Mouse (Mus musculus): ENCODE measurements at regions not wholly inside any gene's neighbourhood (a gene's known extent, or its start where the extent isn't known, plus 50 kb on each side); places are given as distances from the start of the nearest gene placed in this dataset.

DNA sequence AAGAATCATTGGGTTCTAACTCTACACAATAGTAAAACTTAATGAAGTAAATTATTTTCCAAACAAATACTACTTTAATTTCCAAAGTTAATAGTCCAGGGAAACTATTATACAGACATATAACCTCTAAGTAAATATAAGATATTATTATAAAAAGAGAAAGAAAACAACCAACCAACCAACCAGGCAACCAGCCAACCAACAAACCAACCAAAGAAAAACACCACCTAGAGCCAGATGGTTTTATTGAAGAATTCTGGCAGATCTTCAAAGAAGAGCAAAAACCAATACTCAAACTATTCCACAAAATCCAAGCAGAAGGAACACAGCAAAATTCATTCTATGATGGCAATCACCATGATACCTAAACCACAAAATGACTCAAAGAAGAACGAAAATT, 1418.0 kb upstream of the Pabpc4l start:
- peak in 1 of 2 experiments; percentile 11 for DNase-seq

DNA sequence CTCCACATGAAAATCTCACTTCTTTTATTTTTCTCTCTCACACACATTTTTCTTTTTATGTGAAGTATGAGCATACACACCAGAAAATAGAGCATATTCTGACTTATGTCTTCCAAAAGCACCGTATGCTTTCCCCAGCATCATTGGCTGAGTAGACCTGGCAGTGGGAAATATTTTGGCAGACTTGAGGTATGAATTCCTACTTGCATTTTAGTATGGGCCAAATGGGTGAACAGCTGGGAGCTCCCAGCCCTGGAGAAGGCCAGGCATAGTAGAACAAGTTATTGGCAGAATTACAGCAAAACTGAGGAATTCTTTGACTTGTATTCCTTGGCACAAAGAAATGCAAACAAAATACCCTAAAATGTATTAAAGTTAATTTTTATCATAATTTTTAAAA, 1415.6 kb upstream of the Pabpc4l start:
- peak; percentile 22 to 25 for DNase-seq

DNA sequence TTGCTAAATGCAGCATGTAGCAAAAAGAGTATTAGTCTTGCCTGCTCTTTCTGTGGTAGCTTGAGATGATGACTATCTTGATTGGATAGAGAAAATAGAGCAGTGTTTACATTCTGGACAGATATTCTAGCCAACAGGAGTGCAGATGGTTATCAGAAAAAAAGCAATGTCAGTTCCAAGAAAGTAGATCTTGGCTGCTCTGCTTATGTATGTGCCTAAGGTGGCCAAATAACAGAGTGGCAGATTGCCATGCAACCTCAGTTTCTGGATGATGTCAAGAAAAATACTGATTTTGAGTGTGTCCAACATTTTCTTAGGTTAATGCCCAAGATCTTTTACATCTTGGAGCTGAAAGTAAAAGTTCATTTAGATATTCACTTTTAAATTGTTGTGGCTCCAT, 1397.6 kb upstream of the Pabpc4l start:
- peak; percentile 3 to 10 for DNase-seq

DNA sequence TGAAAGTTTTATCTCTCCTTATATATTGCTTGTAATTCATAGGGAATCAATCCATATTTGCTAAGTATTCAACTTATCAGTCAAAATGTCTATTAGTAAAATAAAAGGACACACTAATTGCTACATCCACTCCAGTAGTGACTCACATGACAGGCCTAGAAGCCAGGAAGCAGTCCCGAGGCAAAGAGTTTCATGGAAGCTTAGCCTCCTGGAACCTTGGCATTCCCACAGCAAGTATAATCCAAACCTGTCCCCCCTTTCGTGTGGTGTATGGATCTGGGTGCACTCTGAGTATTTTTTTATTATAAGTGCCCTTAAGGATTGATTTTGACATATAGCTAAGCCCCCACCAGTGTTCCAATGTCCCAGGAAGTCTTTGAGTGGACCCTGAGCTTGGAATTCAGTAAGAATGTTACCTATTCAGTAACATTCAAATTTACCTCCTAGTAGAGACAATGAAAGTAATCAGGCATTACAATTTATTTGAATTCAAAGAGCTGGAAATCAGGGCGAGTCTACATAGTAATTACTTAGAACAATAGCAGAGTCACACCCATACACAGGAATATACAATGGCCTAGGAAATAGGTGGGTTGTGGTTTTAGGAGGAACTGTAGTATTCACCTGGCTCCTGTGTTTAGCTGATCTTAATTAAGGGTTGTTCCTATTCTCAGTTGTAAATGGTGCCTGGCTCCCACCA, 1388.7 kb upstream of the Pabpc4l start:
- no peak for DNase-seq

DNA sequence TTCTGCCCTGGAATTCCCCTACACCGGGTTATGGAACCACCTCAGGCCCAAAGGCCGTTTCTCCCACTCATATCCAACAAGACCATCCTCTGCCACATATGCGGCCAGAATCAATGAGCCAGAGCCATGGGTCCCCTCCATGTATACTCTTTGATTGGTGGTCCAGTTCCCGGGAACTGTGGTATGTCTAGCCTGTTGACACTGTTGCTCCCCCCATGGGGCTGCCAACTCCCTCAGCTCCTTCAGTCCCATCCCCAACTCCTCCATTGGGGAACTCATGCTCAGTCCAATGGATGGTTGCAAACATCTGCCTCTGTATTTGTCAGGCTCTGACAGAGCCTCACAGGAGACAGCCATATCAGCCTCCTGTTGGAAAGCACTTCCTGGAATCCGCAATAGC, 1370.3 kb upstream of the Pabpc4l start:
- no peak for DNase-seq

DNA sequence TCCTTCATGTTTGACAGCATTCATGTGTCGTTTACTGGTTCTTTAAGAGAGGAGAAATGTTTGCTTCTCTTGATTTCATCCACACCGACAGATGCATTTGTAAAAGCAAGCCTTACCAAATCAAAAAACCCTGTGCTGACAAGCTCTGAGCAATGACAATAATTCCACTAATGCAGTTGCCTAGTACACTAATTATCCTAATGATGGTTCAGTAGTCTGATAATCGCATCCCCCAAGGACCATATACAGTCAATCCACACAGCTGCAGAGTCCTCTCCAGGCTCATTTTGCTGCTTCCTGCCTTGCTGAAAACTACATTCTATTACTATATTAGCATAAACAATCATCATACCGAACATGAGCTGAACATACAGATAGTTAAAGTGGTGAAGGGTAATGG, 1369.5 kb upstream of the Pabpc4l start:
- no peak for DNase-seq

Data from cerebellum, adult 18-20 months (tissue).